Mouse (Mus musculus): ENCODE data around the gene Zfp57.
"Not testable (repeated sequence)": the region's sequence is repeated elsewhere in the genome, so short reads cannot be mapped to it uniquely, and the experiment has no call there.

Gene Zfp57

DNA sequence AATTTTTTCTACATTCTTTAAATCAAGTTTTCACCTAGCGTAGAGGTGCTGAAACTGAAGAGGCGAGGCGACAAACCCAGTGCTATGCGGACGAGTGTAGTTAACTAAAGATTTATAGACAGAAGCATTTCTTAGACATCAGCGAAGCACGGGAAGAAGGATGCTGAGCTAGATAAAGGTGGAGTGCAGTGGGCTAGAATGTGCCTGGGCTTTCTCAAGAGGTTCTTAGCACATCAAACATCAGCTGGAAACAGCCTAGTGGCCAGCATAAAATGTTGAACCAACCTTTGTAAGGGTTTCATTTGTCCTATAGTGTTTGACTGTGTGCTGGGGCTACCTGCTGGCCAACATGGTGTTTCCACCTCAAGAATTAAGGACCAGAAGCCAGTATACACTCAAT, at the start of gene Zfp57:
Zfp57 (plus strand) TSS at position 301 of the 400 bp plus-strand sequence.
- CTCF ChIA-PET = no interaction called here

DNA sequence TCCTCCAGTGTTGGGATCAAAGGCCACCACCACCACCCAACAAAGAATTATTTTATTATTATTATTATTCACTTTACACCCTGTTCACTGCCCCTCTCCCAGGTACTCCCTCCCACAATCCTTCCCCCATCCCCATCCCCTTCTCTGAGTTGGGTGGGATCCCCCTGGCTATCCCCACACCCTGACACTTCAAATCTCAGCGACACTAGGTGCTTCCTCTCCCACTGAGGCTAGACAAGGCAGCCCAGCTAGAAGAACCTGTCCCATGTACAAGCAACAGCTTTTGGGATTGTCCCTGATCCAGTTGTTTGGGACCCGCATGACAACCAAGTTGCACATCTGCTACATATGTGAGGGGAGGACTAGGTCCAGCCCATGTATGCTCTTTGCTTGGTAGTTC, 48.3 kb upstream of the Zfp57 start:
- CTCF ChIA-PET = no interaction called here

DNA sequence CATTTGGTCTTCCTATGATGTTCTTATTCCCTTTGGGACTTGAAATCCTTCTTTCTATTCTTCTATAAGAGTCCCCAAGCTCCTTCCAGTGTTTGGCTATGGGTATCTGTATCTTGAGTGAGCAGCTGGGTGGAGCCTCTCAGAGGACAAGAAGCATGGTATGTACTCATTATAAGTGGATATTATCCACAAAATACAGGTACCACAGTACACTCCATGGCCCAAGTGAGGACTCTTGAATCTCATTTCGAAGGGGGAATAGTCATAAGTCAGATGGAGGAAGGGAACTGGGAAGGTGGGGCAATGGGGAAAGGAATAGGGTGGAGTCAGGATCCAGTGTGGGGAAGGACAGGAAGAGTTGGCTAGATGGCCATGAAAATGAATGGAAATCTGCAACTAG, 47.9 kb upstream of the Zfp57 start:
- CTCF ChIA-PET = no interaction called here

DNA sequence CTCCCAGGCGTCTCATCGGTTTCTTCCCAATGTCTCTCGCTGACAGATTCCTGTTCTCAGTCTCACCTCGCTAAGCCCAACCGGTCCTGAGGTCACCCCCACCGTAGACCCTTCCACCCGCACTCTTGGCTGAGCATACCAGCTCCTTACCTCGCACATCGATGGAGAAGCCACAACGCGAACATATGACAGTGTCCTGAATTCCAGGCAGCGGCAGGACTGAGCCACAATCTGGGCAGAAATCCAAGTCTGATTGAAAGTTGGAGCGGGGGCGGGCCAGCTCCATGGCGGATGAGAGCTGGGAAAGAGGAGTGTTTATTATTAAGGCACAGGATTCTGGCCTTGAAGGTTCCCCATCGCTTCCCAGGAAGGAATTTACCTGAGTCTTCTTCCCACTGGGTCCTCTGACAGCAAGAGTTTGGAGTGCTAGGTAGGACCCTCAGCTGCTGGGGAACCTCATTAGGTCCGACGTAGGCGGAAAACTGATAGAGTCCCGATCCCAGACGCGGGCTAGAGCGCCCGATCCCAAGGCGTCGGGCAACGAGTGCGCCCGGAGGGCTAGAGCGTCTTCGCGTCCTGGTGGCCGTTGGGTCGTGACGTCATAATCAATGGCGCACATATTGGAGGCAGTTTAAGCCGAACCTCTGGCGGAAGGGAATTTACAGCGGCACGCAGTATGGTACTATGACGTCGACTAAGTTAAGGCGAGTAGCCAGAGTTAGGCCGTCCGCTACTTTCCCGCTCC, 42.8 kb upstream of the Zfp57 start, which contains the start of the genes Znrd1 and Znrd1as:
Znrd1 (minus strand) TSS at position 561 of the 745 bp plus-strand sequence.
Znrd1as (plus strand) TSS at position 594 of the 745 bp plus-strand sequence.
- CTCF ChIA-PET = no interaction called here

DNA sequence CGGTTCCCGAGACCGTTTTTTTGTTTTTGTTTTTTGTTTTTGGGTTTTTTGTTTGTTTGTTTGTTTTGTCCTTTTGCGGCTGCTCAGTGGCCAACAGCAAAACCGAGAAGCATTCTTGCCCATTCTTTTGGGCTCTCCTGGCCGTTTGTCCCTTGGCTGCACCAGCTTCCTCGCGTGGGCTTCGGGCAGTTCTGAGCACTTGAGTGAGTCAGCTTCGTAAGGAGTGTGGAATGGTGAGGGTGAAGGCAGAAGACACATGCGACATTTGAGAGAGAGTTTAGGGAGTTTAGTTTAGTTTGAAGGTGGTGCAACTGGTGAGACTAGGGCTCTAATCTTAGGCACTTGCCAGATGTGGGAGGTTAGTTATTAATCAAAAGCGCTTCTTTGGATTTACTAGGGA, 42.1 kb upstream of the Zfp57 start:
- CTCF ChIA-PET = no interaction called here

DNA sequence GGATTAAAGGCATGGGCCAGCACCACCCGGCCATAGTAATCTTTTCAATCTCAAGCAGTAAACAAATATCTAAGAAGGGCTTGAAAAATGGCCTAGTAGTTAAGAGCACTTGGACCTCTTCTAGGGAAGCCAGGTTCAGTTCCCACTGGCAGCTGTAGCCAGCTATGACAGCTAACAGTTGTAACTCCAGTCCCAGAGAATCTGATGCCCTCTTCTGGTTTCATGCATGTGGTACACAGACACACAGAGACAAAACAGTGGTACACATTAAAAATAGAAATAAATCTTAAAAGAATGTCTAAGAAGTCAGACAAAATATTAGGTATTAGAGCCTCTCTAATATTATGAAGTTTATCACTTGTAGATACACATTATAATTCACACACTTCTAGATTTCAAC, 39.8 kb upstream of the Zfp57 start:
- CTCF ChIA-PET = no interaction called here

DNA sequence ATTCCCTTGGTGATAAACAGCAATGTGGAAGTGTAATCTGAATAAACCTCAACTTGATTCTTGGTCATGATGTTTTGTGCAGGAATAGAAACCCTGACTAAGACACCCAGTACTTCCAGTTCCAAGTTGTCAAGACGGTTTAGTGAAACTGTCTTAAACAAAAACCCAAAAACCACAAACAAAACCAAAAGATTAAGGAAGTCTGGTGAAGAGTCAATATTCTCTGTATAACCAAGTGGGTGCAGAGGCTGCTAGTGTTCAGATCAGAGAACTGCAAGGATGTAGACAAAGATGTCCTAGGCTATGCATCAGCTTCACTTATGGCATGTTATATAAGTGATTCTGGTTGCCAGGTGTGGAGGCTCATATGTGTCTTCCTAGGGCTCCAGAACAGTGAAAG, 34.1 kb upstream of the Zfp57 start:
- CTCF ChIA-PET = no interaction called here

DNA sequence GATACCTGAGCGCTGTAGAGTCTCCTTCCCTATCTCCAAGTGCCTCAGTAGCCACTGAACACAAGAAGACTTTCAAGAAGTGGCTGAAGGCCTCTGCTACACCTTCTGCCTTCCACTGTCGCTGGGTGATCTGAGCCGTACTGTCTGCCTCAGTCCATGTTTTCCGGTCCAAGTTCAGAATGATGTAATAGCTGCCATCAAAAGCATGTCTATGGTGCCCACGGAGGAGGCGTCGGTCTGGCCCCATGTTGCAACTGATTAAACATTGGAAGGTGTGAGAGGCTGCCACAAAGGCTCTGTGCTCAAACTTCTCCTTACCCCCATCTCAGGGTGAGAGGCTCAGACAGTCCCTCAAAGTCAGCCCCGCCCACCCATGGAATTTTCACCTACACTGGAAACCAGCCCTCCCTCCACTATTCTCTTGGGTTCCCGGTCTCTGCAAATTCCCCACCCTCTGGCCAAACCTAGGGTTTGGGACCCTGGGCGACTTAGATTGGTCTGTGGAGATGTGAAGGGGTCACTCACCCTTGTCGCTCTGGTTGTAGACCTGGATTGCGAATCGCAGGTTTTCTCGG, 30.6 kb upstream of the Zfp57 start:
- CTCF ChIA-PET = no interaction called here

DNA sequence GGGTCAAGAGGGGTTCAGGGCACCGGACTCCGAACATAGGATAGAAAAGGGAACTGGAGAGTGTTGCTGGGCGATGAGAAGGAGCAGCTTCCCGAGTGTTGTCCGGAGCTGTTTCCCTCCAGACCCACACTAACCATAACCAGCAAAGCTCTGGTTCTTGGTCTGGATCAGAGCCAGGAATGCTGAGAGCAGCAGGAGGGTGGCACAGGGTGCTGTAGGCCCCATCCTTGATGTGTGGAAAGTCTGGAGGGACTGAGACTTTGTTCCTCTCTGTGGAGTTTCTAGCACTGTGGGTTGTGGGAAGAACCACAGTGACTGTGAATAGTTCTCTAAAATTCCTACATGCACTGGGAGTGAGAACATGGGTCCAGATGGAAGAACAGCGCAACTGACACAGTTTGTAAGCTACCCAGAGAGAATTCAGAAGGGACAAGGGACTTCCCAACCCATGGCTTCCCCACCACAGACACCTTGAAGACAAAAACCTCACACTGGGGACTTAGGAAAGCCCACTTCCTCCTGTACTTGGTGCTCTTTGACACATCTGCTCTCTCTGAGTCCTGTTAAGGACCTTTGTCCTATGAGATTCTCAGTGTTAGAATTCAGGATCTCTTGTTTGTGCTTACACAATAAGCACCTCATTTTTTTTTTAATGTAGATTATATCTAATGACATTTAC, 29.7 kb upstream of the Zfp57 start:
- CTCF ChIA-PET = interaction anchor here (0.5 kb wide), 1 partner anchor 54 kb away, joined by 6 read pairs; no protein-coding TSS in a partner anchor

DNA sequence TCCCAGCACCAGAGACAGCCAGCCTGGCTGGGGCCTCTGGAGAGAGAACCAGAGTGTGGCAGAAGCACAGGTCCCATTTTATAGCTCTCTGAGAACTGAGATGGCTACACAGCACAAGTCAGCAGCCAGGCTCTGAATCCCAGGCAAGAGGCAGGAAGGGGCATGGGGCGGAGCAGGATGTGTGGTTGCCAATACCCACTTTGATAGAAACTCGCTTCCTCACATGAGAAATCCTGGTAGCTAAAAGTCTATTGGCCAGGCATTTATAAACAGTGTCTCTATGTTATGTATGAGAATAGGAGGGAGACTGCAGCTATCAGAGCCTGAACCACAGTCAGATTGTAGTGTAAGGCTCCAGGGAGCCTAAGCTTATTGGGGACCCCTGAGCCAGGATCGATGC, 28.2 kb upstream of the Zfp57 start:
- CTCF ChIA-PET = no interaction called here

DNA sequence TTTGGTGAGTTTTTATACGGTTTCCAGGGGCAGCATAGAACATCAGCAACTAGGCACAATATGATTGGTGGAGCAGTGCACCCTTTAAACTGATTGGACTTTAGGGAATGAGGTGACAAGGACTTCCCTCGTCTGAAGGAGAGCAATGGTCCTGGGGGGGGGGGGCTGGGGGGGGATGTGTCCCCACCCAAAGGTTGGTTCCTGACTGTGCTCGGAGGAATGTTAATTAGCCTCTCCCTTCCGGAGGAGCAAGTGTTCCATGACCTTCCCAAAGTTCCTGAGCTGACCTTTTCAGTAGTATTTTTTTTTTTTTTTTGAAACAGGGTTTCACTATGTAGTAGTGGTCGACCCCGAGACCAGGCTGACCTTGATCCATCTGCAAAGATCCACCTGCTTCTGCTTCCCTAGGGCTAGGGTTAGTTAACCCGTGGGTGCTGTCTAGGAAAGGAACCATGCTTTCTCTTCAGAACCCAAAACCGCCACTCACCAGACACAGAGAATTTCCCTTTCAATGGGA, 27.6 kb upstream of the Zfp57 start:
- CTCF ChIA-PET = no interaction called here

DNA sequence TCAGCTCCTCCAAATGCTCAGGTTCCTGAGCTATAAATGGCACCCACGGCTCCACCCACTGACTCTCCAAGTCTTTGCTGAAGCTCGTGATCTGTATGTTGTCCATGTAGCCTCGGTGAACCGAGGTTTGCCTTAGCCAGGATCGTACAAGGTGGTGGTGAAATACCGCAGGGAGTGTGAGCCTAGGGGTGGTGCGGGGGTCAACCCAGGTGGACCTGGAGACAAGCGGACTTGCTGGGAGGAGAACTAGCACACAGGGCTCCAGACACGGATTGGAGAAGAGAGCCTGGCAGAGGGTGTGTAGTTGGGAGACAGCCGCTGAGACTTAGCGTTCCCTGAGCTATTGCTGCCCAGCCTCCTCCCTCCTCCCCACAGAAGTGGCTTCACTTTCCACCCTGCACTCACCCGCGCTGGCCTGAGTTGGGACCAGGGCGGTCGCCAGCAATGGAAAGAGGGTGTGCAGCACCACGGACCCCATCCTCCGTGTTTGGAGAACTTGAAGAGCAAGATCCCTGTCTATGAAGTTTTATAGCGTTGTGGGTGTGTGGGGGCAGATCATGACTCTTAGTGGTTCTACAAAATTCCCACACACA, 19.6 kb upstream of the Zfp57 start, which contains the start of gene 2410137M14Rik:
2410137M14Rik (minus strand) TSS at position 17 of the 593 bp plus-strand sequence.
- CTCF ChIA-PET = no interaction called here

DNA sequence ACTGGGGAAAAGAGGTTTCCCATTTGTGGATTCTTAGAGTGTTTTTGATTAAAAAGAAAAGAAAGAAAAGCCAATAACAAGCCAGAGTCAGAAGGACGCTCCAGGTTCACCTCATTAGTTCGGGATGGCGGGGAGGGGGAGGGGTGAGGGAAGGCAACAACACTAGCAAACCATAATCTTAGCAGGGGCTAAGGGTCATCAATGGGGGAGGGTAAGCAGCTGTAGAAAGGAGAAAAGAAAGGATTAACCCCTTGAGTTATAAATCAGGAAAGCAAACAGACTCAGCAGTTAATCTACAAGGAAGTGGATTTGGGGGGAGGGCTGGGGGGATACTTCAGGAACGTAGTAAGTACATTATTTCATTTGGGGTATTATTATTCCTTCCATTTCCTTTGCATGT, 19.1 kb upstream of the Zfp57 start:
- CTCF ChIA-PET = no interaction called here

DNA sequence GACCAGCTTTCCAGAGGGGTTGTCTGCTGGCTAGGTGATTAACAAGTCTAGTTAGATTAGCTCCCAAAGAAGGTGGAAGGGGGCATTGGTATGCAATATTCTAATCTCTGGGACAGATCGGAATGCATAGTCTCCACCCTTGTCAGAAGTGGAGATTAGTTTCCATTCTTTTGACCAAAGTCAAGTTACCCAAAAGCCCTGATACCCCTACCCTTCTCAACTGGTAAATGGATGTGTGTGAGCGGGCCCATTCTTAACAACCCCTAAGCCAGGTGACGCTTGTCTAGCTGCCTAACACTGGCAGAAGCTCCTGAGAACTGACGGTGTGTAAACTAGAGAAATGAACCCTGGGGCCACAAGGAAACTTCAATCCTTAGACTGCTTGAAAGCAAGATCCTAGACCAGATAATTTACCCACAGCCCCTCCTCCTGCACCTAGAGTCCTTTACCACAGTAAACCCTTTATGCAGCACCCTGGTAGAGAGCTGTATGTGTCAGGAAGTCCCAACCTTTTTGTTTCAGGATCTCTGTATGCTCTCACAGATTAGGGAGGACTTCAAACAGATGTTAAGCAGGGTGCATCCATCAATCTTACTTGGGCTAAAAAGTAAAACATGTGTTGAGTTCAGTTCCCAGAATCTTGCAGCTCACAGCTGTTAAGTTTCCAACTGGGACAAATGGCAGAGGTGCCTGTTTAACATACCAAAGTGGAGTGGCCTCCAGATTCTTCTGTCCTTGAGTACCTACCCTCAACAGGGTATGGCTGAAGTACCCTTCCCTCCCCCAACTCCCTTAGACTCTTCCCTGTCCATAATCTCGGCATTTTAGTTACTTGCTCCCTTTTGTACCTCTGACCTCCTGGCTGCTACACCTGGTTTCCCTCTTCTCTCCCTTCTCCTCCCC, 18.5 kb upstream of the Zfp57 start:
- CTCF ChIA-PET = no interaction called here

DNA sequence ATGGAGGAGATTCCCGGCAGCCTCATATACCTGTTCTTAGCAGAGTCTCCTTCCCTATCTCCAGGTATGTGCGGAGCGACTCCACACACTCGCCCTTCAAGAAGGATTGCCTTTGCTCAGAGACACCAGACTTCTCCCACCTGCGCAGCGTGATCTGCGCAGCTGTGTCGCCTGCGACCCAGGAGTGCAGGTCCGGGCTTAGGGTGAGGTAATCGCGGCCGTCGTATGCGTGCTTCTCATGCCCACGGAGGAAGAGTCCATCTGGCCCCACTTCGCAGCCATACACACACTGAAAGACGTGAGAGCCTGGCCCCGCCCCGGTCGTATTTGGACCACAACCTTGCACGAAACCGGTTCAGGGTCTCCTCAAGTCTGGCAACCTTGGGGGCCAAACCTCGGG, 12.5 kb upstream of the Zfp57 start:
- CTCF ChIA-PET = no interaction called here

DNA sequence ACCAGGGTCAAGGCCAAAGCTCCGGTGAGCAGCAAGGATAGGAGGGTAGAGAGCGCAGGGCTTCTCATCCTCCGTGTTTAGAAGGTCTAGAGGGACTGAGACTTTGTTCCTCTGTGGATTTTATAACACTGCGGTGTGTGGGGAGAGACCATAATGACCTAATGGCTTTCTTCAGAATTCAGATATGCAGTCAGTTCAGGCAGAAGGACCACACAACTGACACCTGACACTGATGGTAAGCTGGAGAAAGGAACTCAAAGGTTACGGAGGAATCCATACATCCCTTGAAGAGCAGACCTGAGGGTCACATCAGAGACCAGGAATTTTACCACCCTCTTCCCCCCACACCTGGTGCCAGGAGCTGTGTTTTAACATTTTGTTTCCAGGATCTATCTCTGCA, 11.5 kb upstream of the Zfp57 start, which contains the start of gene H2-M5:
H2-M5 (minus strand) TSS at position 101 of the 400 bp plus-strand sequence.
- CTCF ChIA-PET = interaction anchor here (0.5 kb wide), 1 partner anchor 40 kb away, joined by 4 read pairs; no protein-coding TSS in a partner anchor

DNA sequence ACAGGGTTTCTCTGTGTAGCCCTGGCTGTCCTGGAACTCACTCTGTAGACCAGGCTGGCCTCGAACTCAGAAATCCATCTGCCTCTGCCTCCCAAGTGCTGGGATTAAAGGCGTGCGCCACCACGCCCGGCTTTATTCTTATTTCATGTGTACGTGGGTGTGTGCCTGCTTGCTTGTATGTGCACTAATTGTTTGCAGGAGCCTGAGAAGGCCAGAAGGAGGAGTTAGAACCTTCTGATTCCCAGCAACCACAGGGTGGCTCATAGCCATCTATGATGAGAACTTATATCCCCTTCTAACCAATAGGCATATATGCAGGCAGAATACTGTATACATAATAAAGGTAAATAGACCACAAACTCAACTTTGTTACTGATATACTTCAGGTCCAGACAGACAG, 10.3 kb upstream of the Zfp57 start:
- CTCF ChIA-PET = not testable (repeated sequence)

DNA sequence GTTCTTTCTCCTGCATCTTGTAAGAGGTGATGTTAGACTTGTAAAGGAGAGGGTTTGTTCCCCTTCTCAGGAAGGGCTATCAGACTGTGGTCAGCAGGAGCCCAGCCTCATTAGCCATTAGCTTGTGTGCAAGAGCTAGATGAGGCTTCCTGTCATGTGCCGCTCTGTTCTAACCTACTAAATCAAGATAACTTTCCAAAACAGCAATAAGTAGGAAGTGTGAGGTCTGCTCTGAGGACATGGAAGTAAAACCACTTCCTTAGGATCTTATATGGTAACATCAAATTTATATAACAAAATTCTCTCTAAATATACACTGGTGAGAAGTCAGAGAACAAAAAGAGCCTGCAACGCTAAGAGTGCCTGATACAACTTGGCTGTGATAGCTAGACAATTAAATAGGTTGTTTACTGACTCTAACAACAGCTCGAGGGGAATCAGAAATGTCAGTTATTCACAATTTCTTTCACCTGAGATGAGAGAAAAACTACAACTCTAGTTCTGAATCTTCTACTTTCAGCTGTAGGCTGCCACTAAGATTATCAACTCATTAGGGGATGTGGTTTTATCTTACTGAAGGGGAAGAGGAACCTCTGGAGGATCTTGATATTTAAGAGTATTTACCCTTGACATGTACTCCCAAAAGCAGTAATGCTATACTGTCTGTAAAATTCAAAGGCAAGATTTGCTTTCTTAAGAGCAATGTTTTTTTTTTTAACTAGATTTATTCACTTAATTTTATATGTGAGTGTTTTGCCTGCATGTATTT, 8.4 kb upstream of the Zfp57 start:
- CTCF ChIA-PET = no interaction called here

DNA sequence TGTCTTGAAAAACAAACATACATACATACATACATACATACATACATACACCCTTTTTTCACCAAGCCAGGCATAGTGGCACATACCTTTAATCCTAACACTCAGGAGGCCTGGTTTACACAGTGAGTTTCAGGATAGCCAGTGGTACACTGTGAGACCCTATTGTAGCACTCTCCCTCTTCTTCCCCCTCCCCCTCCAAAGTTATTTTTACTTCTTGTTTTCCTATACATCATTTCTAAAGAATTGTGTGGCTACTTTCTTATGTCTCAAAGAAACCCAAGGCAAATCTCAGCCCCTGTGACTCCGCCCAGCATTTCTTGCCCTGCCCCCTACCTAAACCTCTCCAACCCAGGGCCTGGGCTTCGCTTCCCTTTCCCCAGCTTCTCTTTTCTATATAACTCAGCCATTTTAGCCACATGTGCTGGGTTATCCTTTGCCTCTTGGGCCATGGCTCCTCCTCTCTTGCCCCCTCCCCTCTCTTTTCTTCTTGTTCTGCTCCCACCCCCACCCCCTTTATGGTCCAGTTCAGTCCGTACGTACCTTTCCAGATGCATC, 7.1 kb upstream of the Zfp57 start:
- CTCF ChIA-PET = interaction anchor here (0.8 kb wide), 1 partner anchor 14 kb away, joined by 4 read pairs; no protein-coding TSS in a partner anchor

DNA sequence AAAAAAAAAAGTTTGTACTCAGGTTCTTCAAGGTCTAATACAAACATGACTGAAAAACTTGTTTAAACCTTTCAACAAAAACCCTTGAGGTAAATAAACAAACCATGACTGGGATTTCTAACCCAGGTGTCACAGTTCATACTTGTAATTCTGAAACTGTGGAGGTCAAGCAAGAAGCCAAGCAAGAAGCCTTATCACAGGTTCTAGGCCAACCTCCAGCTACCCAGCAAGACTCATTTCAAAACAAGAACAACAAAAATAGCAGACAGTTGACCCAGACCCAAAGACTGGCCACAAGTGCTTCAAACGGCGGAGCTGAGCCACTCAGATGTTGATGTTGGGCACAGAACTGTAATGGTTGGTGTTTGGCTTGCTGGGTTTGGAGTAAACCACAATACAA, 6.4 kb upstream of the Zfp57 start:
- CTCF ChIA-PET = no interaction called here
